28 mouse cellular contexts compared by ENCODE assay signal in the genomic region with DNA sequence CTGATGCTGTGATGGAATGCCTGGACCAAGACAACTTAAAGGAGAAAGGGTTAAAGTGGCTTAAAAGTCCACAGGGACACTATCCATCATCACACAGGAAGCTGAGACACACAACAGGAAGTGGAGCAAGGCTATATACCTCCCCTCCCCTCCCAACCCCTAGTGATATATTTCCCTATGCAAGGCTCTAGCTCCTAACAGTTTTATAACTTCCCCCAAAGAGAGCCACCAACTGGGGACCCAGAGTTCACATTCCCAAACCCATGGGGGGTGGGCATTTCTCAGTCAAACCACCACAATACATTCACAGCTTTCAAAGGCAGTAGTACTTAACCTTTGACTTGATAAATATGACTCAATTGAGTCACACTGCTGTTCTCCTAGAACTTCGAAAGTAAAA.
DNase-seq lines count a peak whose midpoint lies in the region; ATAC-seq lines count a peak whose summit lies in the region.
"Had no signal": no experiment of that assay in that cellular context is flagged by ENCODE, and none has a peak within 500 bp of the region (broad histone marks: within the 10 kb centered on the region; RNA-seq: fewer than 3 reads in every experiment).

No protein-coding gene starts in this region.

- DNase-seq in kidney, adult 8-10 months = no peak
- DNase-seq in neural tube, embryonic 11.5 days (ENCODE audit: low spot score) = peak; percentile 39
- DNase-seq in embryo, embryonic 11 days = peak; percentile 64
- DNase-seq in mesoderm, embryonic 11.5 days (ENCODE audit: low read depth, low spot score) = peak; percentile 86
- no peak for DNase-seq in adrenal gland, adult 2 months
- no peak for DNase-seq in gastrocnemius, postnatal 4 days (ENCODE audit: low spot score in 2 of 2)
- DNase-seq: adrenal gland, postnatal 10 days; B cell, adult 2 months; cerebellum, adult 8-10 months; gastrocnemius, adult 2 months; kidney, postnatal 25 days; lung, postnatal 4 days; thymus, adult 18-20 months; thymus, postnatal 4 days had no signal

- peaks cover 6% of the 10 kb centered on the region; the same call in 1 of the 2 replicates for H3K4me1 ChIP-seq in kidney, embryonic 16.5 days (ENCODE audit: insufficient read depth, low read length)
- H3K4me1 ChIP-seq in neural tube, embryonic 11.5 days (ENCODE audit: control insufficient read depth, insufficient read depth, low read length) = no peaks in the 10 kb centered on the region
- H3K4me1 ChIP-seq in neural tube, embryonic 15.5 days = no peaks in the 10 kb centered on the region
- H3K4me1 ChIP-seq: embryonic facial prominence, embryonic 13.5 days; forebrain, embryonic 13.5 days; limb, embryonic 13.5 days; liver, embryonic 12.5 days; midbrain, embryonic 12.5 days had no signal

- H3K27ac ChIP-seq in kidney, embryonic 16.5 days (ENCODE audit: low read length) = no peak overlapping the region
- no peak overlapping the region for H3K27ac ChIP-seq in neural tube, embryonic 11.5 days (ENCODE audit: low read depth, low read length)
- no peak overlapping the region for H3K27ac ChIP-seq in neural tube, embryonic 15.5 days (replicated peaks)
- H3K27ac ChIP-seq: embryonic facial prominence, embryonic 13.5 days; forebrain, embryonic 13.5 days; gastrocnemius, adult 2 months; hindbrain, postnatal 0 days; limb, embryonic 13.5 days; liver, embryonic 12.5 days; midbrain, embryonic 12.5 days had no signal

- no peaks in the 10 kb centered on the region for H3K36me3 ChIP-seq in kidney, embryonic 16.5 days (ENCODE audit: insufficient read depth, low read length)
- H3K36me3 ChIP-seq in neural tube, embryonic 11.5 days (ENCODE audit: control insufficient read depth, insufficient read depth, low read length) = no peaks in the 10 kb centered on the region
- no peaks in the 10 kb centered on the region for H3K36me3 ChIP-seq in neural tube, embryonic 15.5 days
- H3K36me3 ChIP-seq: embryonic facial prominence, embryonic 13.5 days; G1E; limb, embryonic 13.5 days; liver, embryonic 12.5 days; midbrain, embryonic 12.5 days had no signal

- ATAC-seq in kidney, embryonic 16.5 days (ENCODE audit: low FRiP score, low TSS enrichment) = peak; percentile 59; the same call in 1 of the 2 replicates
- ATAC-seq in neural tube, embryonic 11.5 days (ENCODE audit: insufficient read depth, low FRiP score, low TSS enrichment) = no peak
- ATAC-seq in neural tube, embryonic 15.5 days (ENCODE audit: low FRiP score) = no peak
- ATAC-seq: activated CD4-positive, CD25-positive, alpha-beta regulatory T cell, adult 4 months; forebrain, embryonic 13.5 days; hindbrain, postnatal 0 days; intestine, embryonic 16.5 days; liver, embryonic 12.5 days had no signal

- WGBS in kidney, embryonic 16.5 days = 22% methylated on average over 1 of the region's 1 CpGs
- WGBS in neural tube, embryonic 11.5 days = 3% methylated on average over 1 of the region's 1 CpGs
- WGBS in neural tube, embryonic 15.5 days = 7% methylated on average over 1 of the region's 1 CpGs

- no peak overlapping the region for H3K9ac ChIP-seq in kidney, embryonic 16.5 days (replicated peaks; ENCODE audit: low read length)
- H3K9ac ChIP-seq in neural tube, embryonic 11.5 days (ENCODE audit: low read length) = no peak overlapping the region
- H3K9ac ChIP-seq in neural tube, embryonic 15.5 days (replicated peaks) = no peak overlapping the region
- H3K9ac ChIP-seq: embryonic facial prominence, embryonic 13.5 days; forebrain, embryonic 13.5 days; limb, embryonic 13.5 days; liver, embryonic 12.5 days; midbrain, embryonic 12.5 days had no signal

- no peaks in the 10 kb centered on the region for H3K9me3 ChIP-seq in kidney, embryonic 16.5 days (ENCODE audit: low read length)
- H3K9me3 ChIP-seq in neural tube, embryonic 11.5 days (ENCODE audit: control insufficient read depth, low read length) = no peaks in the 10 kb centered on the region
- no peaks in the 10 kb centered on the region for H3K9me3 ChIP-seq in neural tube, embryonic 15.5 days (replicated peaks)
- H3K9me3 ChIP-seq: embryonic facial prominence, embryonic 13.5 days; forebrain, embryonic 13.5 days; G1E; limb, embryonic 13.5 days; liver, embryonic 12.5 days; midbrain, embryonic 12.5 days had no signal

- H3K27me3 ChIP-seq in kidney, embryonic 16.5 days (ENCODE audit: insufficient read depth, low read length) = no peaks in the 10 kb centered on the region
- no peaks in the 10 kb centered on the region for H3K27me3 ChIP-seq in neural tube, embryonic 11.5 days (ENCODE audit: control insufficient read depth, insufficient read depth, low read length)
- no peaks in the 10 kb centered on the region for H3K27me3 ChIP-seq in neural tube, embryonic 15.5 days (replicated peaks)
- H3K27me3 ChIP-seq: CH12.LX; embryonic facial prominence, embryonic 13.5 days; forebrain, embryonic 13.5 days; limb, embryonic 13.5 days; liver, embryonic 12.5 days; midbrain, embryonic 12.5 days had no signal

- H3K4me2 ChIP-seq in kidney, embryonic 16.5 days (replicated peaks; ENCODE audit: low read depth, low read length) = no peak overlapping the region
- no peak overlapping the region for H3K4me2 ChIP-seq in neural tube, embryonic 11.5 days (ENCODE audit: low read depth)
- H3K4me2 ChIP-seq in neural tube, embryonic 15.5 days = no peak overlapping the region
- H3K4me2 ChIP-seq: embryonic facial prominence, embryonic 13.5 days; forebrain, embryonic 13.5 days; heart, embryonic 11.5 days; limb, embryonic 13.5 days; liver, embryonic 12.5 days; midbrain, embryonic 12.5 days had no signal

- H3K4me3 ChIP-seq in kidney, embryonic 16.5 days (ENCODE audit: low read length) = no peak overlapping the region
- H3K4me3 ChIP-seq in neural tube, embryonic 11.5 days (ENCODE audit: low read depth, low read length) = no peak overlapping the region
- no peak overlapping the region for H3K4me3 ChIP-seq in neural tube, embryonic 15.5 days (replicated peaks)
- H3K4me3 ChIP-seq: embryonic facial prominence, embryonic 13.5 days; erythroblast, embryonic 14.5 days; forebrain, embryonic 13.5 days; gastrocnemius, adult 2 months; limb, embryonic 13.5 days; liver, embryonic 12.5 days; midbrain, embryonic 12.5 days had no signal

Comparison
In these comparisons a context has a peak if more than half of its experiments do, and no peak if none do; other contexts are left out.
1. DNase-seq: peak in neural tube, embryonic 11.5 days (single experiment), embryo, embryonic 11 days (single experiment) and mesoderm, embryonic 11.5 days (single experiment); none in kidney, adult 8-10 months (0 of 2), adrenal gland, adult 2 months (single experiment) and gastrocnemius, postnatal 4 days (0 of 2).